Mouse (Mus musculus) adrenal gland, postnatal 10 days (tissue): Measurements from ENCODE around the gene Dnajc5g. TPM values are rescaled to one million over a fixed set of nuclear protein-coding genes. Genes with fewer than 3 reads are reported as not detected.

Experiments used
- DNase-seq: peaks from one replicate; pipeline ENCODE4 v3.0.0; 2021; ENCODE audit warnings: mixed read lengths
- long read RNA-seq, 2 experiments: library from polyadenylated mRNA; stranded (forward); transcript quantifications; one replicate each; pipeline ENCODE4 v2.0.0; 2021
- total RNA-seq, 2 experiments: library from RNA; stranded (reverse); gene quantifications; 2 replicates each; pipeline ENCODE4 v1.2.3; 2021

Dnajc5g gene
- total RNA-seq = not detected
- long read RNA-seq, experiment 1 = 0 reads
- long read RNA-seq, experiment 2 = 0 reads

DNA sequence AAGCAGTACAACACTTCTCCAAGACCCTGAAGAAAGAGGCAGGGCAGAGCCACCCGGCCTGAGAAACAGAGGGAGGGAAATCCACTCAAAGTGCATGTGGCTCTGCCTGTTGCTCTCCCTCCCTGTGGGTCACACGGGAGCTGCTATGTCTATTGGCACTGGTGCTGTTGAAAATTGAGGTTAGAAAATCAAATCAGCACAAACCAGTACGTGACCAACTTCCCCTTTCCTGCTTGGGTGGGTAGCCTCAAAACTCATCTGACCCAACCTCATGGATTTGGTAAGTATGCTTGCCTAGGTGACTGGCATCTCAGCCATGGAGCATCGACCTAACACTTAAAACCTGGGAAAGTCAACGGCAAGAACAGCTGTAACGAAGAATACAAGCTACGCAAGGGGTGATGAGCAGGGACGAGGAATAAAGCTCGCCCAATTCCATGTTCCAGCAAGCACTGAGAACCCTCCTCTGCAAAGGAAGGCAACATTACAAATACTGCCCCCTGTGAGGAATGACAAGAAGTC, at the start of gene Dnajc5g:
Dnajc5g (plus strand) TSS at position 472 of the 522 bp plus-strand sequence.
- no peak for DNase-seq

DNA sequence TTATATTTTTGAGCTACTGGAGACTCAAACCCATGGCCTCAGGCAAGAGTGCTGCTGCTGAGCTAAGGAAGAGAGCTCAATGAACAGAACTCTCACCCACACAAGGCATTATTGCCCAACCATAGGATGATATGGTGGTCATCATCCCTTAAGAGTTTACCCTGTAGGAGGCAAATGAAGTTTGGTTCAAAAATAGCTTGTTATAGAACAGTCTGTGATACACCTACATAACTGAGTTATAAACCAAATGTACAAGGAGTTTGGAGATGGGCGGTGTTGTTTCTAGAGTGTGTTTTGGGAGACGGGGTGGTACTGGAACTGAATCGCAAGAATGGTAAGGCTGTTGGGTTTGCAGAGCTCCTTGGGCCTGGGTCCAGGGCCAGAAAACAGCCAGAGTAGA, 36.3 kb upstream of the Dnajc5g start:
- no peak for DNase-seq

DNA sequence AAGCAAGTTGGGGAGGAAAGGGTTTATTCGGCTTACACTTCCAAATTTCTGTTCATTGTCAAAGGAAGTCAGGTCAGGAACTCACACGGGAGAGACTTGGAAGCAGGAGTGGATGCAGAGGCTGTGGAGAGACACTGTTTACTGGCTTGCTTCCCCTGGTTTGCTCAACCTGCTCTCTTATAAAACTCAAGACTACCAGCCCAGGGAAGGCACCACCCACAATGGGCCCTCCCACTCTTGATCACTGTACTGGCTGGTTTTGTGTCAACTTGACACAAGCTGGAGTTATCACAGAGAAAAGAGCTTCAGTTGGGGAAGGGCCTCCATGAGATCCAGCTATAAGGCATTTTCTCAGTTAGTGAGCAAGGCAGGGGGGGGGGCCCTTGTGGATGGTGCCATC, 35.0 kb upstream of the Dnajc5g start:
- DNase-seq = no peak

DNA sequence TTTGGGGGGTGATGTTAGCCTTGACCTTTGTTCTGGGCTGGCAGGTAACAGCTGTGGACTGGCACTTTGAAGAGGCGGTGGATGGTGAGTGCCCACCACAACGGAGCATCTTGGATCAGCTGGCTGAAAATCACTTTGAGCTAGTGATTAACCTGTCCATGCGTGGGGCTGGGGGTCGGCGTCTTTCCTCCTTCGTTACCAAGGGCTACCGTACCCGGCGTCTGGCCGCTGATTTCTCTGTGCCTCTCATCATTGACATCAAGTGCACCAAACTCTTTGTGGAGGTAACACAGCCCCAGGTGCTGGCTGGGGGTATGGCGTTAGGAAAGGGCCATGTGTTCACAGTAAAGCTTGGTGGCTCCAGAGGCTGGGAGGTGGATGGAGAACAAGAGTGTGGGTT, 34.3 kb upstream of the Dnajc5g start:
- DNase-seq = no peak

DNA sequence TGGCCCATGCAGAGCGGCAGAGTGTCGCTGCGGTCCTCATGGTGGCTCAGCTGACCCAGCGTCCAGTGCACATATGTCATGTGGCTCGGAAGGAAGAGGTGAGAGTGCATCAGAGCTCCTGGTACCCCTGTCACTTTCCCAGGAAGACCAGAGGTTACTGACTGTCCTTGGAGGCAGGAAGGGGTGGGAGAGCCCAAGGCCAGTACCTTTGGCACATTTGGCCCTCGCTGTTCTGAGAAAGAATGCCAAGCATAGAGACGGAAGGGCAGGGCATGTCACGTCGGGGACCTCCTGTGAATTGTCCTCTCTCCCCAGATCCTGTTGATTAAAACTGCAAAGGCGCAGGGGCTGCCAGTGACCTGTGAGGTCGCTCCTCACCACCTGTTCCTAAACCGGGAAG, 32.9 kb upstream of the Dnajc5g start:
- peak; percentile 38 for DNase-seq

DNA sequence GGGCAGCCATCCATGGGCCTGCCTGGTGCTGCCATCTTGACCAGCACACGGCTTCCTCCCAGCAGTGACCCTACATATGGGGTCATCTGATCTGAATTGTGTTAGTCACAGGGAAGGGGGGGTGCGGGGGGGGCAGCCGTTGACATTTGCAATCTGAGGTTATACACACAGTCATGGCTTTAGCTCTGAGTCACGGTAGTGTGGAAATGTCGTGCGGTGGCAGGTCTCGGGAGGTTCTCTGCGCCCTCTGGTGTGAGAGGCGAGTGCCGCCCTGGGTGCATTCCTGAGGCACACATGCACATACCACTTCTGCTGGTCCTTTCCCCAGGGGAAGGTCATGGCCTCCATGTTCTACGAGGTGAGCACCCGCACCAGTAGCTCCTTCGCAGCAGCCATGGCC, 29.7 kb upstream of the Dnajc5g start:
- DNase-seq = peak; percentile 53

DNA sequence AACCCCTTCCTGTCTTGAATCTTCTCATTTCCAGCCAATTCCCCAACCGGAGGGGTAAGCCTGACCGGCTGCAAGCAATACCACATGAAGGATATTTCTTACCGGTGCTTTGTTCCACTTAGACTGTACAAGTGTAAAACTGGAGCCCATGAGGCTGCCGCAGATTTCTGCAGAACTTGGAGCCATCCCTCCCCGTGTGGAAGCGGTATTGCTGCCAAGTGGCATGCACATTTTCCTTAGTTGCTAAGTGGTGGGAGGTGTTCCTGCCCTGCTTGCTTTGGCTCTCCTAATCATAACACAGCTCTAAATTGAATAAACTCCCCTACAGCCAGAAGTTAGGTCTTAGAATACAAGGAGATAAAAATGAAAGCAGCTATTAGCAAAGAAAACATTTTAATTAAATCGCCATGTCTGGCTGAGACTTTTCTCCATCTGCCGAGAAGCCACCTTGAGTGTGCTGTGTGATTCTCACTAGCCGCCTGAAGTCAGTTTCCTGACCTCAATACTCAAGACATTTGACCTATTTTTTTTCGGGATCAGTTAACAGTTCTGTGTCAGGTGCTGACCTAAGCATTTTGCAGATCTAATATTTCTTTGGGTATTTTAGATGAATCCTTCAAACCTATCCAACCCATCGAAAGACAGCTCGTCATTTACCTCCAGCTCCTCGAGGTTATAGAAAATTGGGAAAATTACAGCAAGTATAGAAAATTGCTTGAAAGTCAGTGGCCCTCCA, 25.9 kb upstream of the Dnajc5g start:
- no peak for DNase-seq

DNA sequence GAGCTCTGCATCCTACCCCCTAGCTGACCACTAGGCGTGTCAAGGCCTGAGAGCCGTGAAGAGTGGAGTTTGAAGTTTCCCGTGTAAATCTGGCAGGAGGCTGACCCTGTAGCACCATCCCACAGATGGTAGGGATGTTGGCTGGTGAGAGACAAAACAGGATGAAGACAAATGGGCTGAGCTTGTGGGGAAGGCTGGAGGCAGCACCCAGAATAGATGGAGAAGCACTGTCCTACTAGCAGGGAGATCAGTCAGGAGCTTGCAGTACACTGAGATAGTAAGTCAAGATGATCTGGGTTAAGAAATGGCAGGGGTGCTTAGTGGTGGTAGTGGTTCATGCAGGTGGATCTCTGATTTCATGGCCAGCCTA, 25.3 kb upstream of the Dnajc5g start:
- no peak for DNase-seq

DNA sequence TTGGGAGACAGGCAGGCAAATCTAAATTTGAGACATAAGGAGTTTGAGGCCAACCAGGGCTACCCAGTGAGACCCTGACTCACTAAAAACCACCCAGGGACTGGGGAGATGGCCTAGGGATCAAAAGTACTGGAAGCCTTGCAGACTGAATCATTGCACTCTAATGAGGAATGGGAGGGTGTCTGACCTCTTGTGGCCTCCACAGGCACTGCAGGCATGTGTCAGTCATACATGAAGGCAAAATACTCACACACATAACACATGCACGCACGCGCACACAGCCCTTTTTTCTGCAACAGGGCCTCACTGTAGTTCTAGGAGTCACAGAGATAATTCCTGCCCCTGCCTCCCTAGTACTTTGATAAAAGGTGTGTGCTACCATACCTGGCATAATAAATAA, 24.7 kb upstream of the Dnajc5g start:
- DNase-seq = peak; percentile 68

DNA sequence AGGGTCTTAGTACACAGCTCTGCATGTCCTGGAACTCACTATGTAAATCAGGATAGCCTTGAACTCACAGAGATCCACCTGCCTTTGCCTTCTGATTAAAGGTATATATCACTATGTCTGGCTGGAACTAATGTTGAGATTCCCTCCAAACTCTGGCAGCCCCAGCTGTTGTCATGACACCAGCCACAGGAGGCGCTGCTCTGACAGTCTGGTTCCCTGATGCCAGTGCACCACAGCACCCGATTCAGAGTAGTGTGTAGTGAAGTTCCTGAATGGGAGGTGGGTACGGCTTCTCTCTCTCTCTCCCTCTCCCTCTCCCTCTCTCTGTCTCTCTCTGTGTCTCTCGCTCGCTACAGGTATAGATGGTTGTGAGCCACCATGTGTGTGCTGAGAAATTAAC, 23.7 kb upstream of the Dnajc5g start:
- DNase-seq = peak; percentile 79

DNA sequence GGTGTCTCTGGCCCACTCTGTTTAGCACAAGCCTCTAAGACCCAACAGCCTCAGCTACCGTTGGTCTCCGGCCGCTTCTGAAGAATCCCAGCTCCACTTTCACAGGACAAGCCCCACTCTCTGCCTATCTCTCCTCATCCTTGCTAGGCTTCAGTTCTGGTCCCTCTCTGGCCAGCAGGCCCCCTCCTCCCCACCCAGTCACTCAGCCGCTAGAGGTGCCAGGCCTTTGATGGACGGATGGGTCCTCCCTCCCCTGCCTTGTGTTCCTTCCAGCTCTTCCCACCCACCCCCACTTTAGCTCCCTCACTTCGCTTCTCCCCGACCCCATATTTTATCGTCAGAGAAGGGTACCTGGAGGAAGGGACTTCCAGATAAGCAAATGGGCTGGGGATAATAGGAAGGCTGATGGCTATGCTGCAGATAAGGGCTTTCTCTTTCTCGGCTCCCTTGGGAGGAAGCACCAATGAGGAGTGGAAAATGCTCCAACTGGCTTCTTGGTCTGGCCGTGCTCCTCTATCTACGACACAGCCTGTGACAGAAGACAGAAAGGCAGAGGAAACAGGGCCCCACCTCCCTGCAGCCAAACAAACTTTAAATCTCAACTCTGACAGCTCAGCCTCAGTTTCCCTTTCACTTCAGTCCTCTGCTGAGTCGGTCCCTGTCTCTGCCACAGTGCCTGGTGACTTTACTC, 23.0 kb upstream of the Dnajc5g start:
- no peak for DNase-seq

DNA sequence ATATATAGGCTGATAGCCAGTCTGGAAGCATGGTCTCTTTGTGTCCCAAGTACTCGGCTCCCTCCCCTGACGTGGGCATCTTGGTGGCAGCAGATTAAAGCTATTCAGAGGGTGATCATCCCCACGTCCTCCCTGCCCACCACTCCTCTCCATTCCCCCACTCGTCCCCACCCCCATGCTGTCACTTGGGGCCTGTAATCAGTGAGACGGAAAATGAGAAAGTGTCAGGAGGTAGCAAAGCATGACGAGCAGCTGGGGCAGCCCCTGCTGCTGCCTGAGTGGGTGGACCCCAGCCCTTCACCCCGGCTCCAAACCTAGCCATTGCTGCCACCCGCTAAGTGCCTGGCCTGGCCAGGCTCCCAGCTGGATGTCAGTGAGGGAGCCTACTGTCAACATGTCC, 22.1 kb upstream of the Dnajc5g start:
- DNase-seq = no peak

DNA sequence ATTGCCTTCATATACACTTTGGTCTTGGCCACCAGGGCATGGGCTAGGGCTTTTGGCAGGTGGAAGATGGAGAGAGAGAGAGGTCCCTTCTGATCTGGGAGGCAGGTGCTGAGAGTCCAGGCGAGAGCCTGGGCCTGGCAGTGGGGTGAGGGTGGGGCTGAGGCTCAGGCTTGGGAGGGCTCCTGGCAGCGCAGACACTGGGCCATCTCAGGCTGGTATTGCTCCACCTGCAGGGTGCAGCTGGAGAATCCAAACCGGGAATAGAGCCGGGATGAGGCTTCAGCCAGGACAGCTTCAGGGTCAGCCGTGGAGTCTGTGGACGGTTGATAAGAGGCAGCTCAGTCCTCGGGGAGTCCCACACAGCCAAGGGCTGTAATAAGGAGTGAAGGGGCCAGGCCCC, 19.5 kb upstream of the Dnajc5g start:
- DNase-seq = no peak

DNA sequence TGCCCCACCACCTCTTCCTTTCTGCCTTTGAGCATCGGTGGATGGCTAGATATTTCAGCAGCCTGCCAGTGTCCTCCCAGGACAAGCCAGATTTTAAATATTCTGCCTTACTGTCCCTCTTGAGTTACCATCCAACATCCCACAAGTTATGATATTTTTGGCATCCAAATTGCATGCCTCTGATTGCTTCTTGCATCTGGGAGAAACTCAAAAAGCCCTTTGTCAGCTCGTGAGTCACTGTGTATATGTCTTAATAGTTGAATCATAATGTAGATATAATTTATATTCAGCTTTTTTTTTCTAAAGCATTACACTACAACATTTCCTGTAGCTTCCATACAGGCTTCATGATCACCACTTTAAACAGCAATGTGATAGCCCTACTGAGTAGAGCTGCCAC, 19.0 kb upstream of the Dnajc5g start:
- no peak for DNase-seq

DNA sequence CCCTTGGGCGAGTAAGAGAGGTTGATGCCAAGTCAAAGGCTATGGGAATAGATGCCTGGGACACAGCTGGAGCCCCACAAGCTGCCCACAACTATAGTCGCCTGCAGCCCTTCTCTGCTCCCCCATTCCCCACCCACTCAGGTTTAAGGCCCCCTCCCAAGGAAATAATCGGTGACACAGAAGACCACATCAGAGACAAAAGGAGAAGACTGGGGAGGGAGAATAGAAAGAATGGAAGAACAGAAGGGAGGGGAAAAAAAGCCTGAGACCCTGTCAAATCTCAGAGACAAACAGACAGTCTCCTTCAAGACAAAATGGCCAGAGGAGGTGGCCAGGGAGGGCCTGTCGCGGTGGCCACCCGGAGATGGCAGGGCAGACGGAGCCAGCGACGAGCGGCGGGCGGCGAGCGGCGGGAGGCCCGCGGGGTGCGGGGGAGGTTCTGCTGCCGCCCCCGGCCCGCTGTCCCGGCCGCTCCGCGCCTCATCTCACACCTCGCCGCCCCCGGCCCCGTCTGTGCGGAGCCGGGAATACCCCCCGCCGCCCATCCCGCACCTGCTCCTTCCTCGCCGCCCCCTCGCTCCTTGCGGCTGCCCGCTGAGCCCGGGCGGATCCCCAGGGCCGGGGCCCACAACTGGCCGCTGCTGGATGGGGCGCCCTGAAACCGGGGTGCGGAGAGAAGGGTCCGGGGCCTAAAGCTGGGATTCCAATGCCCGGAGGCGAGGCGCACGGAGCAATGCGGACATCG, 13.7 kb upstream of the Dnajc5g start:
- DNase-seq = no peak

DNA sequence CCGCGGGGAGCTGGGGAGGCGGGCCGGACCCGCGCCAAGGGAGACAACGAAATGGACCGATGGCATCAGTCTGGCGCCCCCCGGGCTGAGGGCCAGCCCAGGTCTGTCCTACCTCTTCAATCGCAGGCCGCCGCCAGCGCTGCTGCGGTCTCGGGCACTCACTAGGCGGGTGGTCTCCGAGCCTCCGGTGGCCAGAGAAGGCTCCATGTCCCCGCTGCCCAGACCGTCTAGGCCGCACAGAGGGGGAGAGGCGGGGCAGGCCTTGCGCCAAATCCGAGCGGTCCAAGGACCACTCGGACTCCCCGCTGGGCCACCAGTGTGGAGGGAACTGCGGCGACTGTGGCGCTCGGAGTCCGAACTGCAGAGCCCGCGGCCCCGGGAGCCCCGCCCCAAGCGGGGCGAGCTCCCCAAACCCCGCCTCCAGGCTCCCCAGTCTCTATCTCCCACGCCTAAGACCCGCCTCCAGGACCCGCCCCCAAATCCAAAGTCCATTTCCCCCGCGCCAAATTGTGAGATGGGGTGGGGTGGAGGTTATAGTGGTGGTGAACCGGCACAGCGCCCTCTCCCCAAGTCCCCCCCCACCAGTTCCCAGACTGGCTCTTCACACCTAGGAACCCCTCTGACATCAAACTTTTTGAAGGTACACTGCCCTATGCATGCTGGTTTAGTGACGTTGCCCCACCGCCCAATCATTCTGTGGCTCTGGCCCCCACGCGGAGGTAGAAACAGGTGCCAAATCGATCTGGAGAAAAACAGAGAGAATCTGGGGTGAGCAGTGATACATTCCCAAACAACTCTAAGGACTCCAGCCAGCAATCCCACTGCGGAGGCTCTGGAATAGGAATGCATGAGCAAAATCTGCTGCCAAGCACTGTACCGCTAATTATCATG, 12.7 kb upstream of the Dnajc5g start:
- peak; percentile 58 for DNase-seq

DNA sequence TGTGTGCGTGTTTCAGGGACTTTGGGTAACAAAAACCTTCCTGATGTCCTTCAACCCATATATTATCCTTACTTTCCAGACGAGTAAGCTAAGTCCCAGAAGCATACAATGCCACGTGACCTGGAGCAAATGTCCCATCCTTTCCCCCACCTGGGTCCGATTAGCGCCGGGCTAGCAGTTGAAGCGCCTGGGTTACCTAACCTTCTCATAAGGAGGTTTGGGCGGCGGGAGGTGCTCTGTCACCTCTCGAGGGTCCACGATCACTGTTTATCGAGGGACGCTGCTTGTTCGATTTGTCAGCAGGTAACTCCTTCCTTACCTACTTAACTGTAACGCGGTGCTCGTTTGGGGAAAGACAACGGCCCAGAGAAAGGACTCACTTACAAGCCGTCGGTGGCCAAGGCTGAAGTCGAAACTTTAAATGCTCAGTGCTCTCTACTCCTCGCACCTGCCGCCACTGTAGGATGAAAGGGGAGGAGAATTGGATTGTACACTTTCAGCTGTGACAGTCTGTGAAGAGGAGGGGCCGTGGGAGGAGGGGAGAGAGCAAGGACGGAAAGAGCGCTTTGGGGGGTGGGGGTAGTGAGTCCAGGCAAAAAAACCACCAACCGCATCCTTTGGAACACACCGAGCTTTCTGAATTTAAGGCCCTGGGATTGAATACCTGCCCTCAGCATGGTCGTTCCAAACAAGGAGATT, 11.8 kb upstream of the Dnajc5g start:
- no peak for DNase-seq

DNA sequence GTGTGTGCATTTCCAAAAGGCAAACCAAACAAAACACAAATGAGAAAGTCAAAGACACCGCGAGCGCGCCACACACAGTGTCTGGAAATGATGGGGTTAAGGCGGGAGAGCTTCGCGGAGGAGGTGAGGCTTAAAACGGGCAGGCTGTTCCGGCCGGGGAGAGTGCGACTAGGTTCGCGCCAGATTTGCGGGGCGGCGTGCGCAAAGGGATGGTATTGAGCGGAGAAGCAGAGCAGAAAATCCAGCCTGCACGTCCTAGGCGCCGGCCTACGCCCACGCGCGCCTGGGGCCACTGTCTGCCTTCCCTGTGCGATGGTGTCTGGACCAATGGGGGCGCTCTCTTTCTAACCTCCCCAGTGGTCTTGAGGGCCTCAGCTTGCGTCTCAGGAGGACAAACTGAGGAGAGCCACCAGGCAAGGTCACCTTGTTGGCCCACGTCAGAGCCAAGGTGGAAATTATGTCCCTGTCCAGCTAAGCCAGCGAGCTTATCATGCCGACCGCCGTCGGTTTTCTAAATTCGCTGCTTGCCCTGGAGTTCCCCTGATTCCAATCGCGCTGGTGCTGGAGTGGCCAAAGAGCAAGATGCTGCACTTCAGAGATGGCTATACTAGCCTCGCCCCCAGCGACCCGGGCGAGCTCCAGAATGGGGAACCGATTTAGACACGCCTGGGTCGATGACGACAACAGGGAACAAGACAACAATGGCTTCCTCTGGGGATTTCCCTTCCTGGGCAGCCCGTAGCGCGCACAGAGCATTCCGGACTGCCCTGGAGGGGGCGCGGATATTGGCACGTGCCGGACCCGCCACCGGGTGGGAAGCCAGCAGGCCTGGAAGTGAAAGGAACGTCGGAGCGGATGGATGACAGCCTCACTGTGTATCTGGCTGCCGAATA, 11.0 kb upstream of the Dnajc5g start:
- DNase-seq = peak; percentile 60

DNA sequence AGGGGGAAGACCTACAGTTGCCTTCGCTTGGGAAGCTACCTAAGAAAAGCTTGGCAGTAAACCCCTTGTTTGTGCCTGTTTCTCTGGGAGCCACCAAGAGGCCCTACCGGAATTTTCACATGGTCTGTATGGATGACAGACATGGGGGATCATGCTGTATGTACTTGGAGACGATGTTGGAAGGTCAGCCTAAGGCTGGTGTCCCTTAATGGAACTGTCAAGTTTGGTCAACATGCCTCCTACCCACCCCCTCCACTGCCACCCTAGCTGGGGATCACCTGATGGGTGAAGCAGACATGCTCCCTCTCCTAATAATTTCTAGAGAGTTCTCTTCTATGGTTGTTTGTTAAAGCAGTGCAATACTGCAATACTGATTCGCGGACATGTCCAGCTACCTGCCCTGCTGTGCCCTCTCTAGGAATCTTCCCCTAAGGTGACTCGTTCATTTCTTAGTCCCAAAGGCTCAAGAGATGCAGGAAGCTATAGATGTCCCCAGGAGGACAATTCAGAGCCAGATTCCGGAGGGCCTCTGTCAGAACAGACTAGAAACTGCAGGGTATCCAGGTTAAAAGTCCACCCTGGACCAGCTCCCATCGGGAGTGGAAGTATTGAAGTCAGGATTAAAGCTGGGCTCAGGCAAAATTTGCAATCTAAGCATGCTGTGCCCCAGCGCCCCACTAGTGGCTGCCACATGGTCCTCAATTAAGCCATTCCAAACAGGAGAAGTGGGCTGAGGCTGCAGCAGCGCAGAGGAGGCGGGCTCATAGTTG, 10.2 kb upstream of the Dnajc5g start:
- DNase-seq = no peak
